Mouse (Mus musculus) Patski (cell line): ENCODE measurements around the gene Mtmr3. TPM values are rescaled to one million over a fixed set of nuclear protein-coding genes. Genes with fewer than 3 reads are reported as not detected.
A peak's percentile ranks its signal among the peaks of the same experiment; 100 is the strongest.

Experiments
- ATAC-seq: fragments of 100-300 bp; one replicate; pipeline ENCODE4 v1.8.0; 2021
- CTCF ChIA-PET: fragments of 350-600 bp; sonication (Branson Sonifier 250); formaldehyde crosslinking; loops from one replicate; lab custom pipeline; 2022; ENCODE audit warnings: inconsistent platforms; lab: Charles Lee
- POLR2A ChIA-PET: fragments of 350-600 bp; sonication (Branson Sonifier 250); formaldehyde crosslinking; loops from one replicate; lab custom pipeline; 2022; ENCODE audit warnings: antibody characterized with exemption, inconsistent platforms; lab: Charles Lee
- DNase-seq: peaks from one replicate; pipeline ENCODE4 v3.0.0-alpha.2; 2011; ENCODE audit warnings: low read depth, low spot score
- H3K27me3 ChIP-seq: fragments of 371-371 bp; one replicate; pipeline ENCODE4 v1.5.1; 2021
- CTCF ChIP-seq: fragments of 100-300 bp; IDR thresholded peaks from one replicate; pipeline ENCODE4 v1.5.1; 2021
- in situ Hi-C: fragments of 300-500 bp; cut with MboI; formaldehyde crosslinking; loops from 3 replicates; pipeline ENCODE4 v1.11.1; 2018; ENCODE audit warnings: low pct_unique_long_range_greater_than_20kb, mixed read lengths
- polyA plus RNA-seq: library from polyadenylated mRNA; unstranded; gene quantifications from one replicate; pipeline ENCODE4 v1.2.3, GENCODE M21; 2021

Gene Mtmr3
- polyA plus RNA-seq, 1 experiment from 2014 or later: 49.1 TPM

- ChIA-PET POLR2A (no interaction called here), CTCF (interaction anchor here (1.7 kb wide), 1 partner anchor 233 kb away, joined by 5 read pairs; no protein-coding TSS in a partner anchor)
- no peak for DNase-seq
- ATAC-seq: no peak
- TF ChIP-seq CTCF: no peak
- in situ Hi-C loops: no loop called here
- peaks cover 3% of the 10 kb centered on the region for H3K27me3 ChIP-seq
Observed at GRCm38 (mm10) chr11:4452467-4453184, 142.0 kb downstream of the Mtmr3 start.

GRCm38 (mm10) chr11:4451116-4451515 is 143.5 kb downstream of the Mtmr3 start:
- ChIA-PET POLR2A (no interaction called here), CTCF (interaction anchor here (1.0 to 2.3 kb wide), 8 partner anchors 9 to 317 kb away, joined by 3 to 16 read pairs (median 6); partner anchors contain the start of gene Rnf215)
- peak; percentile 93 for TF ChIP-seq CTCF
- DNase-seq (no peak), ATAC-seq (no peak)
- peaks cover 3% of the 10 kb centered on the region for H3K27me3 ChIP-seq
- in situ Hi-C loops: no loop called here

GRCm38 (mm10) chr11:4446195-4446868 is 148.3 kb downstream of the Mtmr3 start:
- POLR2A ChIA-PET: interaction anchor here (0.8 kb wide), 1 partner anchor 72 kb away, joined by 3 read pairs; no protein-coding TSS in a partner anchor
- ATAC-seq: no peak
- no peak for DNase-seq
- no peaks in the 10 kb centered on the region for H3K27me3 ChIP-seq
- CTCF ChIA-PET: no interaction called here
- in situ Hi-C loops: no loop called here
- TF ChIP-seq CTCF: no peak

GRCm38 (mm10) chr11:4442280-4442679 is 152.4 kb downstream of the Mtmr3 start:
- no peak for TF ChIP-seq CTCF
- no peak for ATAC-seq
- in situ Hi-C loops: no loop called here
- DNase-seq: no peak
- no peaks in the 10 kb centered on the region for H3K27me3 ChIP-seq
- ChIA-PET CTCF (no interaction called here), POLR2A (no interaction called here)

- ChIA-PET POLR2A (no interaction called here), CTCF (no interaction called here)
- ATAC-seq: no peak
- in situ Hi-C loops: no loop called here
- H3K27me3 ChIP-seq: no peaks in the 10 kb centered on the region
- TF ChIP-seq CTCF: no peak
- no peak for DNase-seq
Observed at GRCm38 (mm10) chr11:4440978-4441377, 153.7 kb downstream of the Mtmr3 start, which contains the start of gene Hormad2. Gene Hormad2, minus strand, starts transcription at chr11:4441105.

- ChIA-PET CTCF (interaction anchor here (1.0 to 3.1 kb wide), 2 partner anchors 9 to 13 kb away, joined by 3 to 9 read pairs; no protein-coding TSS in a partner anchor), POLR2A (interaction anchor here (0.6 to 0.7 kb wide), 2 partner anchors 369 to 515 kb away, joined by 3 to 4 read pairs; no protein-coding TSS in a partner anchor)
- no peak for TF ChIP-seq CTCF
- no peaks in the 10 kb centered on the region for H3K27me3 ChIP-seq
- in situ Hi-C loops: loop anchor here (5.0 to 10.0 kb wide), 4 partner anchors 264 to 427 kb away; partner anchors contain the start of genes Rnf215, Uqcr10 and Zmat5
- ATAC-seq: no peak
- no peak for DNase-seq
Observed at GRCm38 (mm10) chr11:4438211-4438610, 156.5 kb downstream of the Mtmr3 start.

GRCm38 (mm10) chr11:4437318-4437717 is 157.3 kb downstream of the Mtmr3 start:
- POLR2A ChIA-PET: no interaction called here
- H3K27me3 ChIP-seq: no peaks in the 10 kb centered on the region
- DNase-seq: no peak
- CTCF ChIA-PET: interaction anchor here (3.1 kb wide), 1 partner anchor 13 kb away, joined by 9 read pairs; no protein-coding TSS in a partner anchor
- ATAC-seq: no peak
- no peak for TF ChIP-seq CTCF
- in situ Hi-C loops: loop anchor here (5.0 to 10.0 kb wide), 4 partner anchors 265 to 427 kb away; partner anchors contain the start of genes Rnf215, Uqcr10 and Zmat5

GRCm38 (mm10) chr11:4436631-4437030 is 158.0 kb downstream of the Mtmr3 start:
- ATAC-seq (no peak), DNase-seq (no peak)
- in situ Hi-C loops: loop anchor here (5.0 to 10.0 kb wide), 4 partner anchors 266 to 428 kb away; partner anchors contain the start of genes Rnf215, Uqcr10 and Zmat5
- H3K27me3 ChIP-seq: no peaks in the 10 kb centered on the region
- POLR2A ChIA-PET: no interaction called here
- CTCF ChIA-PET: interaction anchor here (3.1 kb wide), 1 partner anchor 14 kb away, joined by 9 read pairs; no protein-coding TSS in a partner anchor
- TF ChIP-seq CTCF: peak; percentile 40

- CTCF ChIA-PET: interaction anchor here (2.3 kb wide), 1 partner anchor 176 kb away, joined by 4 read pairs; no protein-coding TSS in a partner anchor
Observed at GRCm38 (mm10) chr11:4434461-4434860, 160.2 kb downstream of the Mtmr3 start.

More at GRCm38 (mm10) chr11:4434461-4434860, 160.2 kb downstream of the Mtmr3 start:
- TF ChIP-seq CTCF: no peak
- ATAC-seq: no peak
- POLR2A ChIA-PET: no interaction called here
- in situ Hi-C loops: loop anchor here (10.0 kb wide), 2 partner anchors 300 to 430 kb away; partner anchors contain the start of gene Rnf215
- H3K27me3 ChIP-seq: no peaks in the 10 kb centered on the region
- no peak for DNase-seq

Other genes with a start within 250 kb of the Mtmr3 start
- not detected for gene Hormad2, start 153.8 kb downstream of the Mtmr3 start, polyA plus RNA-seq
- not detected for gene Gm11032, start 25.2 kb upstream of the Mtmr3 start, polyA plus RNA-seq
- gene Ascc2, start 42.9 kb upstream of the Mtmr3 start, polyA plus RNA-seq: 32.6 TPM
- gene Uqcr10, start 109.5 kb upstream of the Mtmr3 start, polyA plus RNA-seq: 842 TPM
- gene Zmat5, start 109.8 kb upstream of the Mtmr3 start, polyA plus RNA-seq: 38.7 TPM
- 0.03 TPM for gene Cabp7, start 151.9 kb upstream of the Mtmr3 start, polyA plus RNA-seq